Mouse (Mus musculus) cerebellum, adult 2 months (tissue): Measurements from ENCODE around the gene Snrnp25.

Experiments
- CTCF ChIP-seq: fragments of 200-500 bp; IDR thresholded peaks from 2 replicates; pipeline ENCODE4 v1.5.1; 2011; ENCODE audit warnings: low read depth, mild to moderate bottlenecking, control low read depth, low read length, moderate library complexity, borderline replicate concordance; ENCODE audit not compliant: insufficient read depth
- POLR2A ChIP-seq: fragments of 200-500 bp; IDR thresholded peaks from 2 replicates; pipeline ENCODE4 v1.6.1; 2011; ENCODE audit warnings: low read length, control low read depth, borderline replicate concordance; ENCODE audit not compliant: insufficient read depth

GRCm38 (mm10) chr11:32226124-32226871, 21.1 kb downstream of the Snrnp25 start, which contains the start of gene Mpg:
- TF ChIP-seq CTCF, result no peak
- TF ChIP-seq POLR2A, result peak; percentile 87
